Mouse (Mus musculus) heart, embryonic 10.5 days (tissue): ENCODE results near the gene Mycbpap. TPM values are rescaled to one million over a fixed set of nuclear protein-coding genes. Genes with fewer than 3 reads are reported as not detected.

Experiments used
- DNase-seq: peaks from one replicate; pipeline ENCODE4 v3.0.0-alpha.2; 2017; ENCODE audit warnings: low spot score
- H3K27ac ChIP-seq: fragments of 300-500 bp; sonication (generic); 2 replicates; pipeline ENCODE4 v1.5.1; 2016; ENCODE audit warnings: mild to moderate bottlenecking
- H3K27me3 ChIP-seq: fragments of 300-500 bp; sonication (generic); 2 replicates; pipeline ENCODE4 v1.6.1; 2016; ENCODE audit warnings: mild to moderate bottlenecking; ENCODE audit not compliant: poor library complexity, insufficient read depth, severe bottlenecking
- H3K36me3 ChIP-seq: fragments of 300-500 bp; sonication (generic); 2 replicates; pipeline ENCODE4 v1.6.1; 2016; ENCODE audit warnings: mild to moderate bottlenecking, moderate library complexity
- H3K4me1 ChIP-seq: fragments of 300-500 bp; sonication (generic); 2 replicates; pipeline ENCODE4 v1.6.1; 2016; ENCODE audit warnings: mild to moderate bottlenecking
- H3K4me3 ChIP-seq: fragments of 300-500 bp; sonication (generic); 2 replicates; pipeline ENCODE4 v1.5.1; 2016; ENCODE audit warnings: mild to moderate bottlenecking, moderate library complexity
- H3K9me3 ChIP-seq: fragments of 300-500 bp; sonication (generic); 2 replicates; pipeline ENCODE4 v1.6.1; 2016; ENCODE audit warnings: mild to moderate bottlenecking, moderate library complexity
- WGBS: fragments of 180-500 bp; shearing (Covaris S2); methylation state at CpG from one replicate; pipeline ENCODE4 v1.1.7; 2016; 5-methylcytosine and 5-hydroxymethylcytosine counted together
- polyA plus RNA-seq: library from polyadenylated mRNA; unstranded; fragments of >200 nt; fragmentation: Nextera tagmentation; extraction: Ambion mirVana; gene quantifications from 2 replicates; pipeline ENCODE4 v1.2.1, GENCODE M21; 2016

Mycbpap gene
- 9.3 and 12.5 TPM in 2 replicates for polyA plus RNA-seq

DNA sequence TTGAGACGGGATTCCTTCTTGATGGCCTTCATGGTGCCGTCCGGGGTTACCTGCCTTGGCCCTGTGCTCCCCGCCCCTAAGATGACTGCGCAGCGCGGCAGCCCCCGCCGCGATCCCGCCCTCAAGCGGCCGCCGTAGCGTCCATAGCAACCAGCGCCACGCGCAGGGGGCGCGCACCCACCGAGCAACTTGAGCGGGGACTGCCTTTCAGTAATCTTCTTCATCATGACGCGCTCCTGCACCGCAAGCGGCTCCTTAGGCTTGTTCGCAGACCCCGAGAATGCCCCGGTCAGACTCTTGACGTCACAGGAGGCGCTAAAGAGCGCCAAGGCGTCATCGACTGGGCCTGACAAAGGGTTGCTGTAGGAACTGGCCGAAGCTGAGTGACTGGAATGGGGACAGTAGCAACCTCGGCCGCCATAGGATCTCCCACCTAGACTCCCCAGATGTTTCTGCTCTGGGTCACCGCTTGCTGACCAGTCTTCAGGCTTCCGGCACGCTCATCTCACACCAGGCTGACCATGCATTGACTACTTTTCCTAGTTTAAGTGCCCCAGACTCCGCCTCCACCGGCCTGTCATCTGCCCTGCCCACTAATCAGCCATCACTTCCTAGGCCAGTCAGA, at the start of gene Mycbpap:
Gene Mycbpap, minus strand, starts transcription at position 524 of the 625 bp plus-strand sequence.
- Histone ChIP-seq H3K27me3 (no peaks in the 10 kb centered on the region), H3K27ac (peak within 1 kb of the TSS; percentile 91), H3K4me1 (peaks cover 58% of the 10 kb centered on the region), H3K36me3 (no peaks in the 10 kb centered on the region), H3K9me3 (no peaks in the 10 kb centered on the region), H3K4me3 (peak within 1 kb of the TSS; percentile 73)
- peak; percentile 90 for DNase-seq
- WGBS, result under 1% methylated on average over 42 of the region's 42 CpGs

DNA sequence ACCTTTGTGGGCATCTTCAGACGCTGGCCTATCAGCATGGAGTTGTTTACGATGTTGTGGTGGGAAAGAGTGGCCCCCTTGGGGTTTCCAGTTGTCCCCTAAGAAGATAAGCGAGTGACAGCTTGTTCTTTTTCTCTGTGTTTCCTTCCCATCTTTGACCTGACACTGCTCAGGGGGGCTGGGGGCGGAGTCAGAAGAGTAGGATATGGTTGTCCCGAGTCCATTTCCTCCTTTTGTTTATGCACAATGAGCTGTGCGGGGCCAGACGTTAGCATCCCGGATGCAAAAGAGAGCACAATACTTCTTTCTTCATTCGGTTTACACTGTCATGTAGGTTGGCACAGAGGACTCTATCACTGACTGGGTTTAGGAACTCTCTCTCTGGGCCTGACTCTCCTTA, 49.1 kb upstream of the Mycbpap start:
- no peak overlapping the region for H3K27ac ChIP-seq
- WGBS, result 53% methylated on average over 9 of the region's 9 CpGs
- peaks cover 27% of the 10 kb centered on the region for H3K27me3 ChIP-seq
- DNase-seq, result no peak
- peaks cover 17% of the 10 kb centered on the region; the same call in 1 of the 2 replicates for H3K36me3 ChIP-seq
- H3K4me3 ChIP-seq, result no peak overlapping the region
- H3K4me1 ChIP-seq, result peaks cover 6% of the 10 kb centered on the region; the same call in 1 of the 2 replicates
- no peaks in the 10 kb centered on the region for H3K9me3 ChIP-seq

DNA sequence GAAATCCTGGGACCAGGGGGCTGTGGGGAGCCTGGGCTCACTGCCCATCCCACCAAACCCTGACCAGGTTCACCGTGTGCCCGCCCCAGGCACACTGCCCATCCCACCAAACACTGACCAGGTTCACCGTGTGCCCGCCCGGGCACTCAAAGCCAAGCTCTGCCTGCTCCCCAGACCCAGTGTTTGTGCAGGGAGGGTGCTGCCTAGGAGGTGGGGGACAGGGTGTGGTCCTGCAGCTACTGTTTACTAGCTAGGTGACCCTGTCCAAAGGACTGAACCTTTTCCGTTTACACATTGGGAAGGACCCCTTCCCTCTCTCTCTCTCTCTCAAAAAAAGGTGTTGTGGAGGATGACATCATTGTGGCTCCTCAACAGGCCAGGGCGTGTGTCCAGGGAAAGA, 45.8 kb upstream of the Mycbpap start:
- H3K9me3 ChIP-seq, result no peaks in the 10 kb centered on the region
- H3K27me3 ChIP-seq, result peaks cover 57% of the 10 kb centered on the region
- no peak overlapping the region for H3K4me3 ChIP-seq
- DNase-seq, result no peak
- H3K4me1 ChIP-seq, result peaks cover 28% of the 10 kb centered on the region
- peaks cover 17% of the 10 kb centered on the region; the same call in 1 of the 2 replicates for H3K36me3 ChIP-seq
- H3K27ac ChIP-seq, result no peak overlapping the region
- WGBS, result 83% methylated on average over 7 of the region's 7 CpGs

DNA sequence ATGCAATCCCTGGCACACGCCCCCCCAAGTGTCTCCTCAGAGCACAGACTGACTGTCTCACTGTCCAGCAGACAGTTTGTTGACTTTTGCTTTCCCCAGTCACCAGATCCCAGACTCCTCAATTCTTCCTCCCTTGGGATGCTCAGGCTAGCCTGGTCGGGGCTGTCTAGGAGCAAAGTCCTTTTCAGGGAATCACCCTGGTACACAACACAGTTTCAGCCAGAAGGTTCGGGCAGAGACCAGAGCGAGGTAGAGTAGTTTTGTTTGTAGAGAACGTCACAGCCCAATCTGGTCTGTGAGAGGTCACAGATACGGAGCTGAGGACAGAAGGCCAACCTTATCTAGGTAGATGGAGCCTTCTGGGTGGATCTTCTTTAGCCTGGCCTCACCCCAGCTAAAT, 45.0 kb upstream of the Mycbpap start:
- no peak overlapping the region for H3K4me3 ChIP-seq
- peaks cover 17% of the 10 kb centered on the region; the same call in 1 of the 2 replicates for H3K36me3 ChIP-seq
- 56% methylated on average over 6 of the region's 6 CpGs for WGBS
- no peak for DNase-seq
- no peak overlapping the region for H3K27ac ChIP-seq
- peaks cover 28% of the 10 kb centered on the region for H3K4me1 ChIP-seq
- no peaks in the 10 kb centered on the region for H3K9me3 ChIP-seq
- peaks cover 57% of the 10 kb centered on the region for H3K27me3 ChIP-seq

DNA sequence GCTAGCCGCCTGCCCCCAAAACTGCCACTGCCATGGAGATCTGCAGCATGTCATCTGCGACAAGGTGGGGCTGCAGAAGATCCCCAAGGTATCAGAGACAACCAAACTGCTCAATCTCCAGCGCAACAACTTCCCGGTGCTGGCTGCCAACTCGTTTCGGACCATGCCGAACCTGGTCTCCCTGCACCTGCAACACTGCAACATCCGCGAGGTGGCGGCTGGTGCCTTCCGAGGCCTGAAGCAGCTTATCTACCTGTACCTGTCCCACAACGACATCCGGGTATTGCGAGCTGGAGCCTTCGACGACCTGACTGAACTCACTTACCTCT, 43.6 kb upstream of the Mycbpap start:
- H3K27ac ChIP-seq, result peak overlapping the region; percentile 77; the same call in 1 of the 2 replicates
- H3K4me3 ChIP-seq, result peak overlapping the region; percentile 53
- no peak for DNase-seq
- H3K36me3 ChIP-seq, result peaks cover 14% of the 10 kb centered on the region; the same call in 1 of the 2 replicates
- peaks cover 57% of the 10 kb centered on the region for H3K27me3 ChIP-seq
- peaks cover 28% of the 10 kb centered on the region for H3K4me1 ChIP-seq
- 12% methylated on average over 16 of the region's 16 CpGs for WGBS
- H3K9me3 ChIP-seq, result no peaks in the 10 kb centered on the region

DNA sequence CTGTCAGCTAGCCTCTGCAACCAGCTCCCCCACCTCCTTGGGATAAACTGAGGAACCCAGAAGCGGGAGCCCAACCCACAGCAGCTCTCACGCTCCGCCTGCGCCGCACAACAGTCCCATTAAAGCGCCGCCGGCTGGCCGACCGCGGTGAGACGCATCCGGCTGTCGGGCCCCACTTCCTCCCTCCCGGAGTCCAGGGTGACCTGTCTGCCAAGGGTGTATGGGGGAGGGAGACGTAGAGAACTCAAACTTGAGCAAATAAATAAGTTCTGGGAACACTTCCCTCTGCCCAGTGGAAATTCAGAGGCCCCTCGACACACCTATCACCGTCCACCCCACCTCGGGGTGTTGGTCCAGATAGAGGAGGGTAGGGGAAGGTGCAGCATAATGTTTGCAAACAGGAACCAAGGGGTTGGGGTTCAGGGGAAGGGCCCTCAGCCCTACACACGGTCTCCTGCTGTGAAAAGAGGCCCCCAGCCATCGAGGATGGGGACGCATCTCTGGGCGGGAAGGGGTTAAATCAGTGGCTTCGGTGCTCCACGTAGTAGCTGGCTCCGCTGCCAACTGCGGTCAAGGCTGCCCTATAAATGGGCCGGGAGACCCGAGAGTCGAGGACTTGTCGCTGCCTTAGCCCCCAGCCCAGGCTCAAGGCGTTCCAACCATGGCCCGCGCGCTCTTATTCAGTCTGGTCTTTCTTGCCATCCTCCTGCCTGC, 43.1 kb upstream of the Mycbpap start, which contains the start of gene Chad:
Gene Chad, plus strand, starts transcription at position 611 of the 714 bp plus-strand sequence.
- Histone ChIP-seq H3K27me3 (peaks cover 57% of the 10 kb centered on the region), H3K9me3 (no peaks in the 10 kb centered on the region)

DNA sequence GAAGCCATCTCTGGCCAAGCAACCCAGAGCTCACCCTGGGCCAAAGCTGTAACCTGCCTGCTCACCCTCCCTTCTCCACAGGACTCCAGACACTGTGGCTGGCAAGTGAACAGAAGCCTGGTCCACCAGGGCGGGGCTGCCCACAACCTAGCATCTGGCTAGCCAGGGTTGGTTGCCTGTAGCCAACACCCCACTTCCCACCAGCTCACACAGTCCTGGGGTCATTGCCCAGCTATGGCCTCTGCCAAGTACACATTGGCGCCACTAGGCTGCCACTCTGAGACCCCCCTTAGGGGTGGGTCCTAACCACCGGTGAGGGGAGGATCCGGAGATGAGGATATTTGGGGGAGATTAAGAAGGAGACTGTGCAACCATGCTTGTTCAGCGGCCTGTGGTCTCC, 42.3 kb upstream of the Mycbpap start:
- H3K27ac ChIP-seq, result peak overlapping the region; percentile 77
- 59% methylated on average over 5 of the region's 5 CpGs for WGBS
- H3K4me1 ChIP-seq, result peaks cover 28% of the 10 kb centered on the region
- H3K36me3 ChIP-seq, result peaks cover 3% of the 10 kb centered on the region; the same call in 1 of the 2 replicates
- DNase-seq, result no peak
- peaks cover 57% of the 10 kb centered on the region for H3K27me3 ChIP-seq
- peak overlapping the region; percentile 53 for H3K4me3 ChIP-seq
- no peaks in the 10 kb centered on the region for H3K9me3 ChIP-seq

More for the DNA sequence above, 43.1 kb upstream of the Mycbpap start, which contains the start of gene Chad:
- whole genome bisulfite sequencing, result 2% methylated on average over 35 of the region's 35 CpGs
- peaks cover 11% of the 10 kb centered on the region; the same call in 1 of the 2 replicates for H3K36me3 ChIP-seq
- peak within 1 kb of the TSS; percentile 77 for H3K27ac ChIP-seq
- H3K4me3 ChIP-seq, result peak within 1 kb of the TSS; percentile 53
- DNase-seq, result no peak
- H3K4me1 ChIP-seq, result peaks cover 28% of the 10 kb centered on the region

DNA sequence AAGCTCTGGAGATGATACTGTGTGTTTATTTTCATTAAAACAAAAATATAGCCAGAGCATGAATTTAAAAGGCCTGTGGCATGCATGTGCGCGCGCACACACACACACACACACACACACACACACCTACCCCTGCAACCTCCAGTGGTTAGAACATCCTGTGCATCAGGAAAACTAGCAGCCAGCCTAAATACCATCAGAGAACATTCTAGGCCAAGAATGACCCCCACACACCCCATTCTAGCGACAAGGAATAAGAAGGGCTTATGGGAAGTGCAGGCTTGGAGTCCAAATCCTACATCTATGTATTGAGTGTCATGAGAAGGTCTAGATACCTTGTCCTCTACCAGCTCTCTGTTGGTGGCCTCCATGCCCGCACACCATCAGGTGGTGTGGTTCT, 41.8 kb upstream of the Mycbpap start:
- H3K4me1 ChIP-seq, result peaks cover 28% of the 10 kb centered on the region
- no peak overlapping the region for H3K4me3 ChIP-seq
- no peak for DNase-seq
- H3K27ac ChIP-seq, result no peak overlapping the region
- no peaks in the 10 kb centered on the region for H3K36me3 ChIP-seq
- H3K27me3 ChIP-seq, result peaks cover 57% of the 10 kb centered on the region
- 91% methylated on average over 5 of the region's 5 CpGs for WGBS
- no peaks in the 10 kb centered on the region for H3K9me3 ChIP-seq

DNA sequence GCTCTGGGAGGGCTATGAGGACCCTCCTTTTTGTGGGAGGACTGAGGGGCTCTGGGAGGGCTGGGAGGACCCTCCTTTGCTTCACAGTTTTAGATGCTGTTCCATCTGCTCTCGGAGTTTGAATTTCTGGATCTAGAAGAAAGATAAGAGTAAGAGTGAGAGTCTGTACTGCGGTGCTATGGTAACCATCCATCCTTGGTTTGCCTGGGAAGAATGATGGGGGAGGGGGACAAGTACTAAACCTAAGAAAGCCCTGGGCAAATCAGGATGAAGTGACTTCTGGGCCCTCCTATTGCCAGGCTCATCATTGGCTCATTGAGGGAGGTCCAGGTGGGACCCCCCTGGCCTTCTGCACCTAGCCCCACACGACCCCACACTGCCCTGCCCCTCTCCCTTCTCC, 36.7 kb upstream of the Mycbpap start:
- 49% methylated on average over 3 of the region's 3 CpGs for WGBS
- no peak overlapping the region for H3K27ac ChIP-seq

DNA sequence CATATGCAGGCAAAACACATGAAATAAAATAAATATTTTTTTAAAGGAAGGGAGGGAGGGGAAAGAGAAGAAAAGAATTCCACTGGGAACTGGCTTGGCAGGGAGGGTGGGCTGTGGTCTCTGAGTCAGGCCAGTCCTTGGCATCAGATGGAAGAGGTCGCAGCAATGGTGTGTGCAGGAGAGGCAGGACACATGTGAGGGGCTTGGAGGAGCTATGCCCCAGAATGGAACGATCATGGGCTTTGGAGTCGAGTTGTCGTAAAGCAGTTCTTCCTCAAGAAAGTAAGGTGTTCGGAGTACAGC, 28.9 kb upstream of the Mycbpap start:
- H3K9me3 ChIP-seq, result 0 out of 2 replicates have a peak, but pooled peaks cover 3% of the 10 kb centered on the region
- H3K27ac ChIP-seq, result no peak overlapping the region
- DNase-seq, result no peak
- H3K4me1 ChIP-seq, result peaks cover 15% of the 10 kb centered on the region
- peaks cover 3% of the 10 kb centered on the region; the same call in 1 of the 2 replicates for H3K36me3 ChIP-seq
- 84% methylated on average over 5 of the region's 5 CpGs for WGBS
- H3K4me3 ChIP-seq, result no peak overlapping the region
- H3K27me3 ChIP-seq, result no peaks in the 10 kb centered on the region

More for the DNA sequence above, 36.7 kb upstream of the Mycbpap start:
- peaks cover 6% of the 10 kb centered on the region; the same call in 1 of the 2 replicates for H3K27me3 ChIP-seq
- H3K36me3 ChIP-seq, result peaks cover 8% of the 10 kb centered on the region; the same call in 1 of the 2 replicates
- H3K4me1 ChIP-seq, result peaks cover 9% of the 10 kb centered on the region; the same call in 1 of the 2 replicates
- DNase-seq, result no peak
- no peaks in the 10 kb centered on the region for H3K9me3 ChIP-seq
- no peak overlapping the region for H3K4me3 ChIP-seq

DNA sequence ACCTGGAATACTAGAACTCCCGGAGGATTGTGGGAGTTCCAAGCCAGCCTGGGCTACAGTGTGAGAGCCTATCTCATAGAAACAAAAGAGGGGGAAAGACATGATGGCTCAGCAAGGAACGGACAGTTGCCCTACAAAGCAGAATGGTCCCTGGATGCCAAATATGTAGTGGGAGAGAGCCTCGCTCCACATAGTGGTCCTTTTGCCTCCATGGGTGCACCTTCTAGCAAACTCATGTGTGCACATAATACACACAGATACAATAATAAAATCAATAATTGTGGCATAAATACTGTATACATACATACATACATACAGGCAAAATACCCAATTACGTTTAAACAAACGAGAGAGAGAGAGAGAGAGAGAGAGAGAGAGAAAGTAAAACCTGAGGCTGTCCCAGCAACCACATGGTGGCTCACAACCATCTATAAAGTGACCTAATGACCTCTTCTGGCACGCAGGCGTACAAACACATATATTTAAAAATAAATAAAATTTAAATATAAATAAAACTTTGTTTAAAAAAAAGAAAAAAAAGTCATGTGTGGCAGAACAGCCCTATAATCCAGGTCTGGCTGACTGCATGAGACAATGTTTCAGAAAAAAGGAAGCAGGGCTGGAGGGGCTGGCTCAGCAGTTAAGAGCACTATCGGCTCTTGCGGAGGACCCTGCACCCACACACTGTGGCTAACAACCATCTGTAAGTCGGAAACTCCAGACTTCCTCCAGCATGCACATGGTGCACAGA, 28.3 kb upstream of the Mycbpap start:
- no peak for DNase-seq
- H3K4me1 ChIP-seq, result peaks cover 16% of the 10 kb centered on the region
- H3K9me3 ChIP-seq, result 0 out of 2 replicates have a peak, but pooled peaks cover 3% of the 10 kb centered on the region
- WGBS, result 80% methylated on average over 10 of the region's 10 CpGs
- peak overlapping the region; percentile 93 for H3K27ac ChIP-seq
- H3K4me3 ChIP-seq, result peak overlapping the region; percentile 76; the same call in 1 of the 2 replicates
- no peaks in the 10 kb centered on the region for H3K36me3 ChIP-seq
- H3K27me3 ChIP-seq, result no peaks in the 10 kb centered on the region

DNA sequence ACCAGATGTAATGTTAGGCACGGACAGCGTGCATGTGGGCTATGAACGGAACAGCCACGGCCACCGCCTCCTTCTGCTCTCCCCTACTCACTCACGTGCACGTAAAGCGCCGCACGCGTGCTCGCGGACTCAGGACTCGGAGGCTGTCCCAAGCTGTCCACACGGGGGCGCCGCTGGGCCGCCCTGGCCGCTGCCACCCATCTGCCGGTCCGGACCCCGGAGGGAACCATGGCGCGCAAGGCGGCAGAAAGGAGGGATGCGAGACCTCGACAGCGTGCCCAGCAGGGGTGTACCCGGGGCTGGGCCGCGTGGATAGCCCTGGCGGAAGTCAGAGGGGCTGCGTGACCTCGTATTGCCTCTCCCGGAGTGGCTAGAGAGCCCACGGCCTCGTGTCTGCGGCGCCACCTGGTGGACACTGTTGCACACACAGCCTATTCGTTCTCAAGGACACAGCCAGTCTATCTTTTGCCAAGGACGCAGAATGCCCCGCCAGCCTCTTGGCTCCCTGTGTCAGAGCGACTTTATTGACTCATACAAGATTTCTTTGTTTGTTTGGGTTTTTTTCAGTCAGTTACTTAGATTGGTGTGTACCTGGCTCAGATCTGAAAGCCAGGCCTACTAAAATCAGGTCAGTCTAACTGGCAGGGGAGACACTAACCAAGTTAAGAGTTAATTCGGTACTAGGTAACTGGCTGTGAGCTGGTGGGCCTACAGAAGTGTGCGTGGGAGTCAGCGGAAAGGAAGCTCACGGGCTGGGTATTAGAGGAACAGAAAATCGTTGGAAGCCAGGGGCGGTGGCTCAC, 27.5 kb upstream of the Mycbpap start, which contains the start of gene Rsad1:
Gene Rsad1, minus strand, starts transcription at position 368 of the 803 bp plus-strand sequence.
- Histone ChIP-seq H3K9me3 (0 out of 2 replicates have a peak, but pooled peaks cover 3% of the 10 kb centered on the region), H3K4me1 (peaks cover 24% of the 10 kb centered on the region), H3K36me3 (no peaks in the 10 kb centered on the region), H3K27ac (peak within 1 kb of the TSS; percentile 93), H3K4me3 (peak within 1 kb of the TSS; percentile 76), H3K27me3 (no peaks in the 10 kb centered on the region)
- WGBS, result 4% methylated on average over 49 of the region's 49 CpGs
- DNase-seq, result peak; percentile 96
